Mouse (Mus musculus) limb, embryonic 12.5 days (tissue): ENCODE data around the gene Ensa. TPM values are rescaled to one million over a fixed set of nuclear protein-coding genes. Genes with fewer than 3 reads are reported as not detected.
A peak's percentile ranks its signal among the peaks of the same experiment; 100 is the strongest.
"Not testable (repeated sequence)": the region's sequence is repeated elsewhere in the genome, so short reads cannot be mapped to it uniquely, and the experiment has no call there.

ENCODE experiments used
- ATAC-seq: fragments of 200-750 bp; cut with Nextera tagmentation; 2 replicates; pipeline ENCODE4 v1.8.0; 2017; ENCODE audit warnings: low read depth, moderate TSS enrichment; ENCODE audit not compliant: insufficient number of reproducible peaks, insufficient read depth, low FRiP score, low TSS enrichment
- H3K27ac ChIP-seq: fragments of 300-500 bp; sonication (generic); 2 replicates; pipeline ENCODE4 v1.5.1; 2016; ENCODE audit warnings: mild to moderate bottlenecking, moderate library complexity
- H3K27me3 ChIP-seq: fragments of 300-500 bp; sonication (generic); 2 replicates; pipeline ENCODE4 v1.6.1; 2016; ENCODE audit warnings: mild to moderate bottlenecking, moderate library complexity
- H3K36me3 ChIP-seq: fragments of 300-500 bp; sonication (generic); 2 replicates; pipeline ENCODE4 v1.6.1; 2016; ENCODE audit warnings: mild to moderate bottlenecking, moderate library complexity
- H3K4me1 ChIP-seq: fragments of 300-500 bp; sonication (generic); replicated peaks from 2 replicates; pipeline ENCODE4 v1.6.1; 2016
- H3K4me2 ChIP-seq: fragments of 300-500 bp; sonication (generic); 2 replicates; pipeline ENCODE4 v1.6.1; 2016; ENCODE audit warnings: mild to moderate bottlenecking, moderate library complexity
- H3K4me3 ChIP-seq: fragments of 300-500 bp; sonication (generic); replicated peaks from 2 replicates; pipeline ENCODE4 v1.5.1; 2016; ENCODE audit warnings: mild to moderate bottlenecking
- H3K9ac ChIP-seq: fragments of 300-500 bp; sonication (generic); replicated peaks from 2 replicates; pipeline ENCODE4 v1.6.1; 2016; ENCODE audit warnings: mild to moderate bottlenecking, moderate library complexity
- H3K9me3 ChIP-seq: fragments of 300-500 bp; sonication (generic); 2 replicates; pipeline ENCODE4 v1.6.1; 2016; ENCODE audit warnings: mild to moderate bottlenecking, moderate library complexity
- WGBS: fragments of 180-500 bp; shearing (Covaris S2); methylation state at CpG from one replicate; pipeline ENCODE4 v1.1.7; 2016; 5-methylcytosine and 5-hydroxymethylcytosine counted together
- polyA plus RNA-seq: library from polyadenylated mRNA; unstranded; fragments of >200 nt; fragmentation: Nextera tagmentation; extraction: Ambion mirVana; gene quantifications from 2 replicates; pipeline ENCODE4 v1.2.1, GENCODE M21; 2016

Ensa gene
- polyA plus RNA-seq, 1 experiment from 2014 or later = 90.0 TPM

DNA sequence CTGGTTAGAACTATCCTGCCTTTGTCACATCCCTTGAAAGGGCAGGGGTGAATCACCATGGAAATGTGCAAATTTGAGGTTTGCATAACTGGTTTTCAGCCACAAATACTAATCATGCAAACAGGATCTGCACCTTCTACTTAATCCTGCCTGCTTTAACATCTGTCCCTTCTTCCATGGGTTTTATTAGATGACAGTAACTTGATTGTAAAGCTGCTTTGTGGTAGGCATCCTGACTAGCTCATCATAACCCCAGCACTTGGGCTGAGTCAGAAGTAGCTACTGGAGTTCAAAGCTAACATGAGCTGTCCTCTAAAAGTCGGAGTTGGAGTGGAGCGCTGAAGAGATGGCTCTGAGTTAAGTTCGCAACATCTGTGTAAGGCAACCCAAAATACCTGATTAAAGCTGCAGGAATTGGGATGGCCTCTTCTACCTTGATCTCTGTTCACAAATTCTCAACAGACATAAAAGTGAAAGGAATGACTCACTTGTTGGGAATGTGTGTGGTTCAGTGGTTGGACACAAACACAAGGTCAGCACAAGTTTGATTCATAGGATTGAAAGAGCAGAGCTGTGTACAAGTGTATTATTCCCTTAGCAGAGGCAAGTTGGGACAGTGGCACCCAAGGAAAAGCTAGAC, 39.3 kb downstream of the Ensa start:
- Histone ChIP-seq H3K36me3 (peaks cover 74% of the 10 kb centered on the region), H3K27me3 (no peaks in the 10 kb centered on the region), H3K4me2 (no peak overlapping the region), H3K9ac (no peak overlapping the region), H3K4me1 (peaks cover 46% of the 10 kb centered on the region), H3K4me3 (no peak overlapping the region), H3K9me3 (peaks cover under 1% of the 10 kb centered on the region; the same call in 1 of the 2 replicates), H3K27ac (no peak overlapping the region)
- WGBS = 88% methylated on average over 3 of the region's 3 CpGs
- ATAC-seq = no peak

DNA sequence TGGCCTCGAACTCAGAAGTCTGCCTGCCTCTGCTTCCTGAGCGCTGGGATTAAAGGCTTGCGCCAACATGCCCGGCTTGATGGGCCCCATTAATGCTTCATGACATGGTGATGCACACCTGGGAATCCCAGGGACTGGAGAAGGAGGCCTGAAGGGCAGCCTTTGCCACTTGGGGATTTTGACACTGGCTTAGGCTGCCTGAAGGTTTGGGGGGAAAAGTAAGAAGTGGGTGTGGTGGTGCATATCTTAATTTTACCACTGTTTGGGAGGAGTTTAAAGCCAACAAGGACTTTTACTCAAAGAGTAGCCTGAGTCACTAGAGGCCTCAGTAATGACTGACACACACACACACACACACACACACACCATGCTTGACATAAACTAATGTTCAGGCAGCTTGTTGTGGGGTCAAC, 40.2 kb downstream of the Ensa start:
- H3K36me3 ChIP-seq = peaks cover 82% of the 10 kb centered on the region
- WGBS = 89% methylated on average over 4 of the region's 4 CpGs
- H3K9ac ChIP-seq = no peak overlapping the region
- peaks cover 5% of the 10 kb centered on the region; the same call in 1 of the 2 replicates for H3K9me3 ChIP-seq
- H3K4me3 ChIP-seq = no peak overlapping the region
- no peak overlapping the region for H3K27ac ChIP-seq
- no peak overlapping the region for H3K4me2 ChIP-seq
- no peak for ATAC-seq
- no peaks in the 10 kb centered on the region for H3K27me3 ChIP-seq
- H3K4me1 ChIP-seq = peaks cover 46% of the 10 kb centered on the region

DNA sequence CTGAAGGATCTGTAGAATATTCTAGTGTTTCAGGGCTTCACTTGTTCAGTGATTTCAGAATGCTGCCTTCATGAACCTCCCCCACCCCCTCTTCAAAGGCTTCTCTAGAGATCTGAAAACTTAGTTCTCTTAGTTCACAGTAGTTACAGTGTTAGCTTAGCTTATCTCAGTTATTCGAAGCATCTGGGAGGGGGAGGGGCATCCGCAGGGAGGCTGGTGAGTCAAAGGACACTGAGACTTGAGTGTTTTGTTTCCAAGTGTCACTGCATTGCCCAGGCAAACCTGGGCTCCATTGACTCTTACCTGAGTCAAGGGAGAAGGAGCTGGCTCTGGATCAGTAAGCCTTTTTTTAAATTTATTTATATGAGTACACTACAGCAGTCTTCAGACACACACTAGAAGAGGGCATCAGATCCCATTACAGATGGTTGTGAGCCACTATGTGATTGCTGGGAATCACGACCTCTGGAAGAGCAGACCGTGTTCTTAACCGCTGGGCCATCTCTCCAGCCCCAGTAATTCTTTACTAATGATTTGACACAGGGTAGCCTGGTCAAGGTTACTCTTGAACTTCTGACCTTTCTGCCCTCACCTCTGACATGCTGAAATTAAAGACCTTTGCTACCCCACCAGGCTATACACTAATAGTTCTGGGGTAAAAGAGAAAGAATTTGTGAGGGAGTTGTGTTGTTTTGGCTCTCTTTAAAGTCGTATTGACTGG, 41.5 kb downstream of the Ensa start:
- H3K27me3 ChIP-seq = no peaks in the 10 kb centered on the region
- no peak overlapping the region for H3K9ac ChIP-seq
- peaks cover 75% of the 10 kb centered on the region for H3K36me3 ChIP-seq
- no peak overlapping the region for H3K27ac ChIP-seq
- H3K4me2 ChIP-seq = no peak overlapping the region
- peaks cover 5% of the 10 kb centered on the region; the same call in 1 of the 2 replicates for H3K9me3 ChIP-seq
- H3K4me1 ChIP-seq = peaks cover 34% of the 10 kb centered on the region
- no peak overlapping the region for H3K4me3 ChIP-seq
- no peak for ATAC-seq
- WGBS = 39% methylated on average over 6 of the region's 6 CpGs

DNA sequence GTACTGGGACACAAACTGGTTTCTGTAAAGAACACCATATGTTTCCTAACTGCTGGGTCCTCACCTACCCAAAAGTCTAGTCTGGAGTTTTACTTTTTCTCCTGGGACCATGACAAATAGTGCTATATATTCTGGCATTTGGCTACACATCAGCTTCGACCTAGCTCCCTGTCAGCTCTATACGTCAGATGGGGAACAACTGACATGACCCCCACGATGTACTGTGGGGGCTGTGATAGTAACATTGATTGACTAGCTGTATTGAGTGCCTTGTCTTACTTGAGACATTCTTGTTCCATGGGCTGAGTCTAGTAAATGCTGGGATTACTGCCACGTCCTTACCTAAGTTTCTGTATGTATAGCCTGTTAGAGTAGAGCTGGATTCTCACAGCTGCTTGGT, 42.7 kb downstream of the Ensa start:
- Histone ChIP-seq H3K27me3 (no peaks in the 10 kb centered on the region), H3K4me2 (no peak overlapping the region; the same call in 1 of the 2 replicates), H3K9me3 (peaks cover 5% of the 10 kb centered on the region; the same call in 1 of the 2 replicates), H3K27ac (peak overlapping the region; percentile 77), H3K9ac (no peak overlapping the region), H3K36me3 (peaks cover 65% of the 10 kb centered on the region), H3K4me1 (peaks cover 33% of the 10 kb centered on the region), H3K4me3 (no peak overlapping the region)
- 69% methylated on average over 4 of the region's 4 CpGs for WGBS
- no peak for ATAC-seq

DNA sequence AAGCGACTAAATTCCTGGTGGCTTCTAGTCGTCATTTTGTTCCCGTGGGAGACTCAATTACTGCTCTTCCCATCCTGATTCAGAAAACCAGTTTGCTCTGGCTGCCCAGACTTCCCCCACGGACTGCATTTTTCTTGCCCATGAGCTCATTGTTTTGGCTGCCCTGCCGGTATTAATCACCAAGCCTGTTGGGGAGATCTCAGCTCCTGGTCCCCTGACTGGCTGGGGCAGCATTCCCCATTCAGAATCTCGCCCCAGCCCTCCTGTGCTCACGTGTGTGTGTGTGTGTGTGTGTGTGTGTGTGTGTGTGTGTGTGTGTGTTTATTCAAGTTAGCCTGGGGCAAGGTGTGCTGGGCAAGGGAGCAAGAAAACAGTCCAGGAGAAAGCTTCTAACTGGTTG, 43.2 kb downstream of the Ensa start:
- Histone ChIP-seq H3K27me3 (no peaks in the 10 kb centered on the region), H3K9ac (no peak overlapping the region), H3K4me2 (no peak overlapping the region; the same call in 1 of the 2 replicates), H3K9me3 (peaks cover 5% of the 10 kb centered on the region; the same call in 1 of the 2 replicates), H3K27ac (peak overlapping the region; percentile 77), H3K36me3 (peaks cover 60% of the 10 kb centered on the region), H3K4me1 (peaks cover 35% of the 10 kb centered on the region), H3K4me3 (no peak overlapping the region)
- 55% methylated on average over 7 of the region's 7 CpGs for WGBS
- ATAC-seq = no peak

DNA sequence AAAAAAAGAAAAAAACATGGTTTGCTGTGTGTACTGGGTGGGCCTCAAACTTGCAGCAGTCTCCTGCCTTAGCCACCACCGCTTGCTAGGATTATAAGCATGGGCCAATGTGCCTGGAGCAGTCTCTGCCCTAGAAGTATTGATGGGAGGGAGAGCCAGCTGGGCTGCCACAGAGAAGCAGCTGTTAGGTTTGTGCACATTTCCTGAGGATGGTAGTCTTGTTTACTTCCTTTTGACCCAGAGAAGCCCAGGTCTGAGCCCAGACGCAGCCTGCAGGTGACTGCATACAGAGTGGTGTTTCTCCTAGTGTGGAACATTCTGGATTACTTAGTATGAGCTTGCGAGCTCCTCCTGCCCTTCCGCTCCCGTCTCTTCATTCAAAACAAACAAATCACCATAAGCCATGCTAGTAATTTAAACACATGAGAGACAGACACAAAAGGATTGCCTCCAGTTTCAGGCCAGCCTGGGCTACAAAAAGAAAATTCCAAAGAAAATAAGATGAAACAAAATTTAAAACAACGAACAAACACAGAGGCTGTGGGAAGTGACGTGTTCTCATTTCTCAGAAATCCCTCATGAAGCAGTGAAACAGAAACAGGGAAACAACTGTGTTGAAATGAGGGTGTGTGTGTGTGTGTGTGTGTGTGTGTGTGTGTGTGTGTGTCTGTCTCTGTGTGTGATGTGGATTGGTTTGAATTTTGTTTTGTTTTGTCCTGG, 44.0 kb downstream of the Ensa start:
- Histone ChIP-seq H3K4me1 (peaks cover 35% of the 10 kb centered on the region), H3K27ac (peak overlapping the region; percentile 77), H3K9me3 (peaks cover 5% of the 10 kb centered on the region; the same call in 1 of the 2 replicates), H3K27me3 (no peaks in the 10 kb centered on the region), H3K36me3 (peaks cover 53% of the 10 kb centered on the region), H3K4me2 (no peak overlapping the region), H3K4me3 (no peak overlapping the region), H3K9ac (no peak overlapping the region)
- 85% methylated on average over 7 of the region's 7 CpGs for WGBS
- no peak for ATAC-seq

DNA sequence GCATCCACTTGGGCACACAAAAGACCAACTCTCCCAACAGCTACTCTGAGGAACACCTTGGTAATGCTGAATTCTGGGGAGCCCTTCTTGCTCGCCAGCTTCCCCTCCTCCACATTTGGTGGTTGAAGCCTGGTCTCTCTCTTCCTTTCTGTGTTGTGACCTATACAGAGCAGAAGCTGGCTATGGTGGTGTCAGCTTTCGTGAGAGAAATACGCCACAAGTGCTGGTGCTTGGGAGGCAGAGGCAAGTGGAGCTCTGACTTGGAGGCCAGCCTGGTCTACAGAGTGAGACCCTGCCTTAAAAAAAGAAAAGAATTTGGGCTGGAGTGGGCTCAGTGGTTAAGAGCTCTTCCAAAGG, 44.5 kb downstream of the Ensa start:
- peaks cover 5% of the 10 kb centered on the region; the same call in 1 of the 2 replicates for H3K9me3 ChIP-seq
- no peak overlapping the region for H3K9ac ChIP-seq
- H3K4me3 ChIP-seq = no peak overlapping the region
- peaks cover 48% of the 10 kb centered on the region for H3K36me3 ChIP-seq
- no peak overlapping the region for H3K27ac ChIP-seq
- no peaks in the 10 kb centered on the region for H3K27me3 ChIP-seq
- no peak overlapping the region for H3K4me2 ChIP-seq
- H3K4me1 ChIP-seq = peaks cover 41% of the 10 kb centered on the region
- no peak for ATAC-seq
- 86% methylated on average over 3 of the region's 3 CpGs for WGBS

DNA sequence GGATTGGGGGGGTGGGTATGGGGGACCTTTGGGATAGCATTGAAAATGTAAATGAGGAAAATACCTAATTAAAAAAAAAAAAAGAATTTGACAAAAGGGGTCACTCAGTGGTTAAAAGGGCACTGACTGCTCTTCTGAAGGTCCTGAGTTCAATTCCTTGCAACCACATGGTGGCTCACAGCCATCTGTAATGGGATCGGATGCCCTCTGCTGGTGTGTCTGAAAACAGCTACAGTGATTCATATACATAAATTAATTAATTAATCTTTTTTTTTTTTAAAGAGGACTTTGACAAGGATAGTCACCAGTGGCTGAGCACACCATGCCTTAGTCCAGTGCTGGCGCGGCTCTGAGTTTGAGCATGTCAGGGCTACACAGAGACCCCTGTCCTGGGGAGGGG, 45.6 kb downstream of the Ensa start:
- not testable (repeated sequence) for H3K9me3 ChIP-seq, H3K4me2 ChIP-seq, ATAC-seq, H3K27me3 ChIP-seq, H3K27ac ChIP-seq, H3K9ac ChIP-seq, H3K4me3 ChIP-seq
- peaks cover 36% of the 10 kb centered on the region for H3K36me3 ChIP-seq
- H3K4me1 ChIP-seq = peaks cover 49% of the 10 kb centered on the region
- 99% methylated on average over 3 of the region's 3 CpGs for WGBS

DNA sequence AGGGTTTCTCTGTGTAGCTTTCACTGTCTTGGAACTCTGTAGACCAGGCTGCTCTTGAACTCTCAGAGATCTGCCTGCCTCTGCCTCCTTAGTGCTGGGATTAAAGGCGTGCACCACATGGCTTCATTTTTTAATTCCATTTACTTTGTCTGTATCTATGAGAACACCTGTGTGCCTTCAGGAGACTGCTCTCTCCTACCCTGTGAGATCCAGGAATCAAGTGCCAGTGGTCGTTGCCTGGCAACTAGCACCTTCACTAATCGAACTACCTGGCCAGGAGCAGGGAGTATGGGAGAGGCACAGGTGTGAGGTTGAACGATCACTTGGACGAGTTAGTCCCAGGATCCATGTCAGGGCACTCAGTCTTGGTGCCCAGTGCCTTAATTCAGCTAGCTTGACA, 46.4 kb downstream of the Ensa start:
- Histone ChIP-seq H3K4me1 (peaks cover 55% of the 10 kb centered on the region), H3K27ac (no peak overlapping the region), H3K36me3 (peaks cover 33% of the 10 kb centered on the region), H3K9ac (no peak overlapping the region), H3K9me3 (peaks cover 5% of the 10 kb centered on the region; the same call in 1 of the 2 replicates), H3K4me3 (no peak overlapping the region), H3K4me2 (no peak overlapping the region), H3K27me3 (no peaks in the 10 kb centered on the region)
- ATAC-seq = no peak
- 85% methylated on average over 5 of the region's 5 CpGs for WGBS

DNA sequence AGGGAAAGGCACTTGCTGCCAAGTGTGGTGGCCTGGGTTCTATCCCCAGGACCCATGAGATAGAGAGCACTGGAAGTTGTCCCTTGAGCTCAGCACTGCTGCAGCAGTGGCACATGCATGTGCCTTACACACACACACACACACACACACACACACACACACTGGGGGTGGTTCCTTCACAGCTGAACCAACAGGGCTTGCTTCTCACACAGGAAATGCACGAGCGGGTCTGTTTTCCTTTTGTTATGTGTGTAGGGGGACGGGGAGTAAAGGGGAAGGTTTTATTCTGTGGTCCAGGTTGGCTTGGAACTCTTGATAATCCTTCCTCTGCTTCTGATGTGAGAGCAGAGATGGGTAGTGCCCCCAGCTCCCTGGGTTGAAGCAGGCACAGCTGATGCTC, 47.7 kb downstream of the Ensa start:
- H3K9me3 ChIP-seq = peaks cover 5% of the 10 kb centered on the region; the same call in 1 of the 2 replicates
- H3K4me1 ChIP-seq = peaks cover 59% of the 10 kb centered on the region
- 47% methylated on average over 3 of the region's 3 CpGs for WGBS
- peaks cover 38% of the 10 kb centered on the region for H3K36me3 ChIP-seq
- no peak overlapping the region; the same call in 1 of the 2 replicates for H3K9ac ChIP-seq
- H3K4me3 ChIP-seq = no peak overlapping the region
- H3K4me2 ChIP-seq = peak overlapping the region; percentile 55
- ATAC-seq = no peak
- peak overlapping the region; percentile 98 for H3K27ac ChIP-seq
- no peaks in the 10 kb centered on the region for H3K27me3 ChIP-seq
